Mouse (Mus musculus) erythroblast, embryonic 14.5 days (primary cell): Measurements from ENCODE around the gene Cdk4. TPM values are rescaled to one million over a fixed set of nuclear protein-coding genes. Genes with fewer than 3 reads are reported as not detected.
"Not testable (repeated sequence)": the region's sequence is repeated elsewhere in the genome, so short reads cannot be mapped to it uniquely, and the experiment has no call there.

ENCODE experiments used
- H3K27me3 ChIP-seq: 2 replicates; pipeline ENCODE4 v1.6.1; 2012; ENCODE audit warnings: inconsistent platforms; ENCODE audit not compliant: control insufficient read depth
- H3K36me3 ChIP-seq: 2 replicates; pipeline ENCODE4 v1.6.1; 2012; ENCODE audit warnings: mild to moderate bottlenecking, inconsistent platforms; ENCODE audit not compliant: control insufficient read depth
- H3K4me1 ChIP-seq: 2 replicates; pipeline ENCODE4 v1.6.1; 2012; ENCODE audit warnings: inconsistent platforms; ENCODE audit not compliant: control insufficient read depth
- H3K4me3 ChIP-seq: replicated peaks from 2 replicates; pipeline ENCODE3; 2012; ENCODE audit warnings: moderate library complexity, mild to moderate bottlenecking, inconsistent platforms
- H3K9me3 ChIP-seq: 2 replicates; pipeline ENCODE4 v1.6.1; 2012; ENCODE audit warnings: low read length, inconsistent platforms, mixed read lengths; ENCODE audit not compliant: control insufficient read depth
- GATA1 ChIP-seq: IDR thresholded peaks from 2 replicates; pipeline ENCODE4 v1.6.1; 2012; ENCODE audit warnings: low read length, inconsistent platforms, mixed read lengths
- TAL1 ChIP-seq: IDR thresholded peaks from 3 replicates; pipeline ENCODE4 v1.6.1; 2012; ENCODE audit warnings: low read length, inconsistent platforms, mixed read lengths
- polyA plus RNA-seq: library from polyadenylated mRNA; stranded (reverse); fragments of >175 nt; gene quantifications from 2 replicates; pipeline ENCODE4 v1.2.3, GENCODE M21; 2012

Gene Cdk4
- polyA plus RNA-seq, 1 experiment = 81.1 TPM

- H3K4me3 ChIP-seq = peak overlapping the region; percentile 71
- H3K4me1 ChIP-seq = peaks cover 52% of the 10 kb centered on the region
- H3K36me3 ChIP-seq = peaks cover 45% of the 10 kb centered on the region
- H3K27me3 ChIP-seq = no peaks in the 10 kb centered on the region
- H3K9me3 ChIP-seq = no peaks in the 10 kb centered on the region
- TF ChIP-seq TAL1 (no peak), GATA1 (no peak)
Observed at GRCm38 (mm10) chr10:127069281-127070189, 6.2 kb downstream of the Cdk4 start.

GRCm38 (mm10) chr10:127070190-127071121 is 7.1 kb downstream of the Cdk4 start, which contains the start of gene Tspan31:
TSS of gene Tspan31 (minus strand) at chr10:127070264.
- H3K36me3 ChIP-seq = peaks cover 35% of the 10 kb centered on the region
- TF ChIP-seq TAL1 (no peak), GATA1 (no peak)
- H3K27me3 ChIP-seq = peaks cover 8% of the 10 kb centered on the region
- H3K4me3 ChIP-seq = peak within 1 kb of the TSS; percentile 71
- no peaks in the 10 kb centered on the region for H3K9me3 ChIP-seq
- peaks cover 47% of the 10 kb centered on the region for H3K4me1 ChIP-seq

- H3K9me3 ChIP-seq = no peaks in the 10 kb centered on the region
- peaks cover 15% of the 10 kb centered on the region for H3K27me3 ChIP-seq
- peak overlapping the region; percentile 71 for H3K4me3 ChIP-seq
- H3K4me1 ChIP-seq = peaks cover 49% of the 10 kb centered on the region
- peaks cover 28% of the 10 kb centered on the region for H3K36me3 ChIP-seq
- TF ChIP-seq TAL1 (no peak), GATA1 (no peak)
Observed at GRCm38 (mm10) chr10:127071203-127071602, 7.9 kb downstream of the Cdk4 start.

GRCm38 (mm10) chr10:127072270-127072669 is 8.9 kb downstream of the Cdk4 start:
- Histone ChIP-seq H3K36me3 (peaks cover 17% of the 10 kb centered on the region), H3K27me3 (peaks cover 25% of the 10 kb centered on the region), H3K4me1 (peaks cover 50% of the 10 kb centered on the region)
- H3K9me3 ChIP-seq, H3K4me3 ChIP-seq: not testable (repeated sequence)

GRCm38 (mm10) chr10:127072969-127073368 is 9.6 kb downstream of the Cdk4 start:
- H3K4me3 ChIP-seq, H3K9me3 ChIP-seq: not testable (repeated sequence)
- peaks cover 55% of the 10 kb centered on the region for H3K4me1 ChIP-seq
- H3K36me3 ChIP-seq = peaks cover 10% of the 10 kb centered on the region
- H3K27me3 ChIP-seq = peaks cover 31% of the 10 kb centered on the region

- no peak overlapping the region for H3K4me3 ChIP-seq
- peaks cover 50% of the 10 kb centered on the region for H3K4me1 ChIP-seq
- H3K36me3 ChIP-seq = peaks cover under 1% of the 10 kb centered on the region; the same call in 1 of the 2 replicates
- H3K9me3 ChIP-seq = no peaks in the 10 kb centered on the region
- TF ChIP-seq TAL1 (no peak), GATA1 (no peak)
- peaks cover 41% of the 10 kb centered on the region for H3K27me3 ChIP-seq
Observed at GRCm38 (mm10) chr10:127073981-127074380, 10.6 kb downstream of the Cdk4 start.

GRCm38 (mm10) chr10:127075080-127075479 is 11.7 kb downstream of the Cdk4 start, which contains the start of gene Agap2:
TSS of gene Agap2 (plus strand) at chr10:127075284.
- H3K4me3 ChIP-seq = peak within 1 kb of the TSS; percentile 26
- H3K4me1 ChIP-seq = peaks cover 42% of the 10 kb centered on the region
- no peaks in the 10 kb centered on the region for H3K36me3 ChIP-seq
- TF ChIP-seq GATA1 = no peak
- peaks cover under 1% of the 10 kb centered on the region; the same call in 1 of the 2 replicates for H3K9me3 ChIP-seq
- peaks cover 52% of the 10 kb centered on the region for H3K27me3 ChIP-seq

- peak overlapping the region; percentile 26 for H3K4me3 ChIP-seq
- peaks cover 58% of the 10 kb centered on the region for H3K27me3 ChIP-seq
- no peak for TF ChIP-seq TAL1
- TF ChIP-seq GATA1 = no peak
- no peaks in the 10 kb centered on the region for H3K36me3 ChIP-seq
- H3K9me3 ChIP-seq = peaks cover 6% of the 10 kb centered on the region; the same call in 1 of the 2 replicates
- peaks cover 38% of the 10 kb centered on the region for H3K4me1 ChIP-seq
Observed at GRCm38 (mm10) chr10:127075651-127076050, 12.3 kb downstream of the Cdk4 start.

- Histone ChIP-seq H3K36me3 (no peaks in the 10 kb centered on the region), H3K9me3 (peaks cover 9% of the 10 kb centered on the region; the same call in 1 of the 2 replicates), H3K4me1 (peaks cover 34% of the 10 kb centered on the region), H3K27me3 (peaks cover 62% of the 10 kb centered on the region), H3K4me3 (no peak overlapping the region)
- TF ChIP-seq TAL1 (no peak), GATA1 (no peak)
Observed at GRCm38 (mm10) chr10:127076082-127076481, 12.7 kb downstream of the Cdk4 start.
